Mouse (Mus musculus): ENCODE measurements around the gene Atxn2. TPM values are rescaled to one million over a fixed set of nuclear protein-coding genes. Genes with fewer than 3 reads are reported as not detected.

The Atxn2 gene
- polyA plus RNA-seq, 1 experiment from 2014 or later, result 40.6 TPM

DNA sequence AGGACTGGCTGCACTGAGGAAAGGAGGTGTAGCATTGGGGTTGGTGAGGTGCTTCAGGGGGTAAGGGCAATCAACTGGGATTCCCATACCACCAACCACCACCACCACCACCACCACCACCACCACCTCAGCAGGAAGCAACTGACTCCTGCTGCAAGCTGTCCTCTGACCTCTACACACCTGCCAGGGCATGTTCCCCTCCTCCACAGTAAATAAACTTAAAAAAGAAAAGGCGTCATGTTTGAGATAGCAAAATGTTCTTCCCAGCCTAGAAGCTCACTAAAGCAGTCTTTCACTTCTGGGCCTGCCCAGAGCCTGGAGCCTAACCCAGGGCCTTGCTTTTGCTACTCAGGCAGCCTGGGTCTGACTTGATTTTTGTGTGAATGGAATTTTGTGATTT lies 3.2 kb downstream of the Atxn2 start:
- H3K27ac ChIP-seq (ENCODE audit: low read length), result 0 out of 2 replicates have a peak overlapping the region, but pooled peaks have one; percentile 96
- DNase-seq (ENCODE audit: low spot score) (no peak), ATAC-seq (no peak)
- 56% methylated on average over 1 of the region's 1 CpGs for WGBS
- H3K4me3 ChIP-seq (ENCODE audit: low read depth, low read length), result no peak overlapping the region
- no peaks in the 10 kb centered on the region for H3K9me3 ChIP-seq (ENCODE audit: low read length)
- no peaks in the 10 kb centered on the region for H3K27me3 ChIP-seq (replicated peaks; ENCODE audit: insufficient read depth, low read length)
- H3K36me3 ChIP-seq (ENCODE audit: insufficient read depth, low read length), result no peaks in the 10 kb centered on the region
- H3K4me1 ChIP-seq (ENCODE audit: insufficient read depth, low read depth, low read length), result peaks cover 15% of the 10 kb centered on the region; the same call in 1 of the 2 replicates
- peak overlapping the region; percentile 84; the same call in 1 of the 2 replicates for H3K4me2 ChIP-seq (replicated peaks; ENCODE audit: low read depth, low read length)
- TF ChIP-seq CTCF (IDR thresholded peaks at IDR 0.05), result no peak
- no peak for TF ChIP-seq EP300 (IDR thresholded peaks at IDR 0.05)
- H3K9ac ChIP-seq (replicated peaks; ENCODE audit: low read depth), result no peak overlapping the region

DNA sequence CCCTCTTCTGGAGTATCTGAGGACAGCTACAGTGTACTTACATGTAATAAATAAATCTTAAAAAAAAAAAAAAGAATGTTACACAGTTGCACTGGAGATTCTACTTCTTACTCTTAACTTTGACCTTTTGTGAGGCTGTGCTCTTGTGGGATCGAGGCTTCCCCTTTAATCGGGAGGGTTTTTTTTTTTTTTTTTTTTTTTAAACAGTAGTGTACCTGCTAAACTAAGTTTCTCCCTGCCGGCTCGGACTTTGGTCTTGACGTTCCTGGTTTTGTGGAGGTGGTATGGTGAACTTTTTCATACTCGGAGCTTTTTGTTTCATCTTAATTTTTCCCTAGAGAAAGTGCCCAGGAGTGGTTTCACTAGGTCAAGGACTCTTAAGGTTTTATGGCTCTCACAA lies 3.8 kb downstream of the Atxn2 start:
- no peak for TF ChIP-seq CTCF (IDR thresholded peaks at IDR 0.05)
- no peak for TF ChIP-seq EP300 (IDR thresholded peaks at IDR 0.05)
- WGBS, result 56% methylated on average over 6 of the region's 6 CpGs
- no peak overlapping the region for H3K4me2 ChIP-seq (replicated peaks; ENCODE audit: low read depth, low read length)

GRCm38 (mm10) chr5:121718462-121718861 lies 7.3 kb downstream of the Atxn2 start:
- no peaks in the 10 kb centered on the region for H3K9me3 ChIP-seq (ENCODE audit: low read length)
- peaks cover 23% of the 10 kb centered on the region for H3K4me1 ChIP-seq (ENCODE audit: insufficient read depth, low read depth, low read length)
- H3K9ac ChIP-seq (replicated peaks; ENCODE audit: low read depth), result no peak overlapping the region
- H3K27ac ChIP-seq (ENCODE audit: low read length), result no peak overlapping the region
- H3K4me3 ChIP-seq (ENCODE audit: low read depth, low read length), result no peak overlapping the region
- ATAC-seq (no peak), DNase-seq (ENCODE audit: low spot score) (no peak)
- no peaks in the 10 kb centered on the region for H3K36me3 ChIP-seq (ENCODE audit: insufficient read depth, low read length)
- WGBS, result 73% methylated on average over 5 of the region's 5 CpGs
- H3K4me2 ChIP-seq (replicated peaks; ENCODE audit: low read depth, low read length), result no peak overlapping the region
- no peaks in the 10 kb centered on the region for H3K27me3 ChIP-seq (replicated peaks; ENCODE audit: insufficient read depth, low read length)
- TF ChIP-seq EP300 (IDR thresholded peaks at IDR 0.05) (no peak), CTCF (IDR thresholded peaks at IDR 0.05) (no peak)

More for the DNA sequence above, 3.8 kb downstream of the Atxn2 start:
- Histone ChIP-seq H3K9ac (replicated peaks; ENCODE audit: low read depth) (no peak overlapping the region), H3K27me3 (replicated peaks; ENCODE audit: insufficient read depth, low read length) (no peaks in the 10 kb centered on the region), H3K9me3 (ENCODE audit: low read length) (no peaks in the 10 kb centered on the region), H3K4me3 (ENCODE audit: low read depth, low read length) (no peak overlapping the region), H3K4me1 (ENCODE audit: insufficient read depth, low read depth, low read length) (peaks cover 17% of the 10 kb centered on the region; the same call in 1 of the 2 replicates), H3K36me3 (ENCODE audit: insufficient read depth, low read length) (no peaks in the 10 kb centered on the region), H3K27ac (ENCODE audit: low read length) (0 out of 2 replicates have a peak overlapping the region, but pooled peaks have one; percentile 96)
- no peak for ATAC-seq
- DNase-seq (ENCODE audit: low spot score), result no peak

- TF ChIP-seq CTCF (IDR thresholded peaks at IDR 0.05) (peak; percentile 53), EP300 (IDR thresholded peaks at IDR 0.05) (no peak)
- H3K4me2 ChIP-seq (replicated peaks; ENCODE audit: low read depth, low read length), result no peak overlapping the region
- no peaks in the 10 kb centered on the region for H3K36me3 ChIP-seq (ENCODE audit: insufficient read depth, low read length)
- 79% methylated on average over 5 of the region's 5 CpGs for WGBS
- H3K9me3 ChIP-seq (ENCODE audit: low read length), result no peaks in the 10 kb centered on the region
- no peak overlapping the region for H3K27ac ChIP-seq (ENCODE audit: low read length)
- H3K9ac ChIP-seq (replicated peaks; ENCODE audit: low read depth), result no peak overlapping the region
- DNase-seq (ENCODE audit: low spot score) (no peak), ATAC-seq (no peak)
- no peak overlapping the region for H3K4me3 ChIP-seq (ENCODE audit: low read depth, low read length)
- H3K4me1 ChIP-seq (ENCODE audit: insufficient read depth, low read depth, low read length), result peaks cover 9% of the 10 kb centered on the region
- no peaks in the 10 kb centered on the region for H3K27me3 ChIP-seq (replicated peaks; ENCODE audit: insufficient read depth, low read length)
Measured at GRCm38 (mm10) chr5:121720888-121721585, 9.9 kb downstream of the Atxn2 start.

GRCm38 (mm10) chr5:121721841-121722240 lies 10.7 kb downstream of the Atxn2 start:
- H3K27me3 ChIP-seq (replicated peaks; ENCODE audit: insufficient read depth, low read length), result no peaks in the 10 kb centered on the region
- peaks cover 9% of the 10 kb centered on the region for H3K4me1 ChIP-seq (ENCODE audit: insufficient read depth, low read depth, low read length)
- no peaks in the 10 kb centered on the region for H3K9me3 ChIP-seq (ENCODE audit: low read length)
- H3K36me3 ChIP-seq (ENCODE audit: insufficient read depth, low read length), result no peaks in the 10 kb centered on the region
- H3K4me3 ChIP-seq (ENCODE audit: low read depth, low read length), result no peak overlapping the region
- 36% methylated on average over 3 of the region's 3 CpGs for WGBS
- peak; percentile 69 for DNase-seq (ENCODE audit: low spot score)
- H3K4me2 ChIP-seq (replicated peaks; ENCODE audit: low read depth, low read length), result no peak overlapping the region
- peak; percentile 86 for ATAC-seq
- H3K9ac ChIP-seq (replicated peaks; ENCODE audit: low read depth), result no peak overlapping the region
- TF ChIP-seq CTCF (IDR thresholded peaks at IDR 0.05) (no peak), EP300 (IDR thresholded peaks at IDR 0.05) (no peak)
- H3K27ac ChIP-seq (ENCODE audit: low read length), result no peak overlapping the region; the same call in none of the 2 replicates

DNA sequence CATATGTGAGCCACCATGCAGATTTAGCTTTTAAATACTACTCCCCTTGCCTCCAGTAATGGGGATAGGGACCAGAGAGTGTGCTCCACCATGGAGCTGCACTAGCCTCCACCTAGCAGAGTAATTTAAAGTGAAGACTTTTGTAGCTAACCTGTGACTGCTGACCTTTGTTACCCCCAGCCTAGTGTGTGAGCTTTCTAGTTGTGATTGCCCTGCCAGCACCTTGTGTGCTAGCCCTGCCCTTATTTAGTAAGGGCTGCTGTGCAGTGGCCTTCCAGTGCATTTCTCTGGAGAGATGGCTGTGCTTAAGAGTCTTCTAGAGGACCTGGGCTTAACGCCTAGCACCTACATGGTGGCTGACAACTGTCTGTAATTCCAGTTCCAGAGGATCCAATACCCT lies 13.5 kb downstream of the Atxn2 start:
- ATAC-seq, result no peak
- Histone ChIP-seq H3K9ac (replicated peaks; ENCODE audit: low read depth) (no peak overlapping the region), H3K27me3 (replicated peaks; ENCODE audit: insufficient read depth, low read length) (no peaks in the 10 kb centered on the region), H3K27ac (ENCODE audit: low read length) (no peak overlapping the region), H3K4me3 (ENCODE audit: low read depth, low read length) (no peak overlapping the region), H3K36me3 (ENCODE audit: insufficient read depth, low read length) (no peaks in the 10 kb centered on the region), H3K9me3 (ENCODE audit: low read length) (no peaks in the 10 kb centered on the region), H3K4me1 (ENCODE audit: insufficient read depth, low read depth, low read length) (peaks cover 6% of the 10 kb centered on the region), H3K4me2 (replicated peaks; ENCODE audit: low read depth, low read length) (no peak overlapping the region)
- DNase-seq (ENCODE audit: low spot score), result no peak
- no peak for TF ChIP-seq CTCF (IDR thresholded peaks at IDR 0.05)
- TF ChIP-seq EP300 (IDR thresholded peaks at IDR 0.05), result no peak
- WGBS, result 74% methylated on average over 1 of the region's 1 CpGs
